Mouse (Mus musculus) mesoderm, embryonic 11.5 days (tissue): ENCODE measurements at regions not wholly inside any gene's neighbourhood (a gene's known extent, or its start where the extent isn't known, plus 50 kb on each side); places are given as distances from the start of the nearest gene placed in this dataset.

ENCODE experiments used
- DNase-seq: peaks from one replicate; pipeline ENCODE4 v3.0.0-alpha.2; 2012; ENCODE audit warnings: low read depth, low spot score

DNA sequence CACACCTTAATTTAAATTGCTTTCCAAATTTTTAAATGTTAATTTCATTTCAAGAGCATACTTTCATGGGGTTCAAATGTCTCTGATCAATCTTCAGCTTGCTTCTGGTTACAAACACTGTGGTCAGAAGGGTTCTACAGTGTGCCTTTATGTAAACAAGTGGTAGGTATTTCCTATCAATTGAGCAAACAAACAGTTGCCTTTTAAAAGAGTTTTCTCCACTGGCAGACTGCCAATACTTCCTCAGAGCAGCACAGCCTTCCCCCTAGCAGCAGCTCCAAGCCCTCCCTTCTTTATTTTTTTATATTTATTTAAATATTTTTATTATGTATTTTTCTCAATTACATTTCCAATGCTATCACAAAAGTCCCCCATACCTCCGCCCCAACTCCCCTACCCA is 977.8 kb downstream of the Fstl5 start:
- DNase-seq, result no peak

DNA sequence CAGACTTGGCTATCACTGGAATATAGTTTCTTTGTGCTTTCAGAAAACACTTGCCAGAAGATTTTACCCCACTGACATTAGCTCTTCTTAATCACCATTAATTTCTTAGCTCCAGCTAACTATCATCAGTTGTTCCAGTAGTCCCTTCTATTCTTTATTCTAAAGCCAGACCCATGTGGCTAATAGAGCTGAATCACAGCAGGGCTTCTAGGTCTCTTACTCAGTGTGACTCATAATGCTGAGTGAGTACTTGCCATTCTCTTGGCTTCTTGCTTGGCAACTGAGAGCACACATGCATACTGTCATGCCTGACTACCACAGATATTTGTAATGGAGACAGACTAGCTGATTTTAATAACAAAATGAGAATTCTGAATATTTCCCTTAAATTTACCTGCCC is 1001.0 kb downstream of the Fstl5 start:
- DNase-seq, result no peak

DNA sequence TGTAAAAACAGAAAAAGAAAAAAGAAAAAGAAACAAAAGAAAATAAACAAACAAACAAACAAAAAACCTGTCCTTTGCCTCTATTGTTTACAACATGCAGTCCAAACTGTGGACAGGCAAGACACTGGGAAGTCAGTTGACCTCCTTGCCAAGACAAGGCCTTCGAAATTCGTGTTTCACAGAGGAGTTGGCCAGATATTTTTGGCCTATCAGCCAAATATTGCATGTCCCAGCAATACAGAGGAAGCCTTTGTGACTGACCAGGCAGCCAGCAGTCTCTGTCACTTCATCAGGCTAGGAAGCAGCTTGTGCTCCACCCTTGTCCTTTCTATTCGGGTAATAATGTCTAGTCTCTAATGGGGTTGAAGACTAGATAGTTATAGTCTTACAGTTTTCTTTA is 1017.7 kb downstream of the Fstl5 start:
- no peak for DNase-seq

DNA sequence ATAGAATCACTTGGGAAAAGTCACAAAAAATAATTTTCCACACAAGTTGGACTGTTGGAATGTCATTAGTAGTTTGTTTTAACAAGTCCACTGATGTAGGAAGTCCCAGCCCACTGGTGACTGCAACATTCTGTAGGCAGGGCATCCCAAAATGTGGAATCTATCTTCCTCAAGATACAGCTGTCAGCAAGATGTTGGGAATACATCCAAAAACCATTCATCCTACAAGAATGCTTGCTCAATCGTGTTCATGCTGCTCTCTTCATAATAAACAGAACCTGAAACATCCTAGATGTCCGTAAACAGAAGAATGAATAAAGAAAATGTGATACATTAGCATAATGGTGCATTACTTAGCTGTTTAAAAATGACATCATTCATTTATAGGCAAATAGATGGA is 1038.9 kb downstream of the Fstl5 start:
- peak; percentile 4 for DNase-seq

DNA sequence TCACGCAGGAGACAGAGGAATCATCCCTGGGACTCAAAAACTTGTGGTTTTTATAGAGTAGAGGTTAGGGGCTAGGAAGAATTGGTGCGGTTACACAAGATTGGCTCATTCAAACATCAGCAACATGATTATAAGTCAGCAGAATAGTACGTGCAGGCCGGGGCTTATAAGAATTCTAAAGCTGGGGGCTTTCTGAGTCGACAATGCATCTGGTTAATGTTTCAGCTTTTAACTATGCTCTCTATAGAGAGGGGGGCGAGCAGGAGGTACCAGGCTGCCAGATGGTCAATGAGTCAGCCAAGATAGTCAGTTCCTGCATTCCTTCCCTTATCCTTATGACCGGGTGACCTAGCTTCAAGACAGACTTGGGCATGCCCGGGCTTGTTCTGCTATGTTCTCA is 1046.5 kb downstream of the Fstl5 start:
- no peak for DNase-seq

DNA sequence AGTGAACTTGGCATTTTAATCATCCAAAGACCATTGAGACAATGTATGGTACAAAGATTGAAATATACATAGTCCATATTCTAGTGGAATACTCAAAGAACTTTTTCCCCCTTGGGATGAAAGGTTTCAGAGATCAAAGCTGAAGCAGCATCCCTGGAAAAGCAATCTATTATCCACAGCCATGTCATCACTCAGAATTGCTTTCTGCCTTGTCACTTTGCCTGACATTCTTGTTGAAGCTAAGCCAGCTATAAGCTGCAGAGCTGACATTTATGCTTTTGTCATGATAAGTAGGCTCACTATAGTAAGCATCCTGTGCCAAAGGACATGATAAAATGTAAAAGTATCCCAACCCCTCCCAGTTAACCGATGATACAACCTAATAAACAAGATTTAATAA is 1077.6 kb downstream of the Fstl5 start:
- no peak for DNase-seq

DNA sequence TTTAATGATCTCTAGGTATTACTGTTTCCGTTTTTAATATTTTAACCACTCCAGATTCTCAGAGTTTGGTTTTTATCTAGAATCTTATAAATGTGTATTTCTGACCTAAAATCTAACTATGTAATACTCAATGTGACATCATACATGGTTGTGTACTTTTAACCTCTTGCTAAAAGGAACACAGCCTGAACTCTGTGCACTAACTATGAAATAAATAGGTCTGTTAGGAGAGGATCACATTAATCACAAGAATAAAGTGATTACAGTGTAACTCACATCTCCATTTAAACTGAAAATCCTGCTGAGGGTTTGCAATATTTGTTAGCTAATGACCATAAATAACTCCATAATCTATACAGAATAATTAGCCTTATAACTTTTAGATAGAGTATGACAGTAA is 1123.8 kb downstream of the Fstl5 start:
- DNase-seq, result no peak

DNA sequence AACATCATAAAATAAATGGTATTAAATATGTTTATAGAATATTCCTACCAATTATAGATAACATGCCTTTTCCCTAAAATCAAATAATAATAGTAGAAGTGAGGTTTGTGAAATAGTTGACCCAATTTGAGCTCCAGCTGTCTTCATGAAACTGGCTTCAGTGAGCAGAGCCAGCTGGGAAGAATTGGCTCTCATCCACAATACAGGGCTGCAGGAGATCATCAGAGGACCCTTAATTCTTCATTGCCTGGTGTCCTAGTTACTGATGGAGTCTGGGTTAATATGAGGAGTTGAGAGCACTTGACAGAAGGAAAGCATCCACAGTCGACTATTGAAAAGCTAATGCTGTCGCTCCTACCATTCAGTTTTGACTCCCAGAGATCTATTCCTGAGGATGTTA is 1124.2 kb downstream of the Fstl5 start:
- no peak for DNase-seq

DNA sequence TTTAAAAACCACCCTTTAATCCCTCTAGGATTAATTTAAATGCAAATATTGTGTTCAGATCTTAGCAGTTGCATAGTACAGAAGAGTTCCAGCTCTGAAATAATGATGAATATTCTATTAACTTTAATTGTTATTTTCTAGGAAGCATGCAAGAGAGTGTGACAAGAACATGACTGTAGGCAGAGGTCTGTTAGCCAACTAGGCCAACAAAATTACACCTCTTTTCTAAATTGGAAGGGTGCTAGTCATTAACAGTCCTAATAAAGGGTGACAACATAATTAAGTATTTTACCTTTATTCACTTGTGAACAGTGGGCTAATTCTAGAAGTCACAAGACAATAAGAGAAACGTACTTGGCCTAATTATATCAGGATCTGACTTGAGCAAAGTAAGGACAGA is 1151.9 kb downstream of the Fstl5 start:
- no peak for DNase-seq
